8 mouse cellular contexts compared by ENCODE assay signal in the genomic region with DNA sequence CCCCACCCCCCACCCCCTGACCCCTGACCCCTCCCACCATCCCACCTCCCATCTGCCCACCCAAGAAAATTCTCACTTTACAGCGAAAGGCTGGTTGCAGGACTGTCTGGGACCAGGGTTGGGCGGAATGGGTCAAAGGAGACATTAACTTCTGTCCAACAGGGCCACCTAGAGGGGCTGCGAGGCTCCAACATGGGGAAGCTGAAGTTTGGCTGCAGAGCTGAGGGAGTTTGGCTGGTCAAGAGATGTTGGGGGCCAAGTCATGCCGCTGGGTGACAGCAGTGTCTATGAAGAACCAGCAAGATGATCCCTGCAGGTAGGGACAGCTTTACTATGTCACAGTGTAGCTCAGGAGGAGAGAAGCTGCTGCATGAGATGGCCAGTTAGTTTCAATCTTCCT. TPM values are rescaled to one million over a fixed set of nuclear protein-coding genes. Genes with fewer than 3 reads are reported as not detected.
DNase-seq lines count a peak whose midpoint lies in the region; ATAC-seq lines count a peak whose summit lies in the region.

No protein-coding gene starts in this region.

- H3K27me3 ChIP-seq in megakaryocyte, embryonic 14.5 days (replicated peaks): peaks cover 55% of the 10 kb centered on the region
- no peaks in the 10 kb centered on the region for H3K27me3 ChIP-seq in forebrain, embryonic 15.5 days

- H3K9ac ChIP-seq in forebrain, embryonic 15.5 days (replicated peaks): no peak overlapping the region

- H3K36me3 ChIP-seq in megakaryocyte, embryonic 14.5 days (replicated peaks; ENCODE audit: low read length): no peaks in the 10 kb centered on the region
- H3K36me3 ChIP-seq in forebrain, embryonic 15.5 days: no peaks in the 10 kb centered on the region

- peak; percentile 19 to 28 for DNase-seq in left cerebral cortex, postnatal 14 days (ENCODE audit: low spot score in 2 of 2)
- no peak for DNase-seq in left cerebral cortex, postnatal 4 days
- DNase-seq in NIH3T3 (ENCODE audit: low read depth): peak; percentile 53
- DNase-seq in c-Kit-positive CD71-positive TER-119-positive erythroid progenitor cells, embryonic 14.5 days (ENCODE audit: low spot score): peak; percentile 8
- DNase-seq in right cerebral cortex, postnatal 36 days (ENCODE audit: low spot score in 2 of 2): no peak

- no peak overlapping the region for H3K4me2 ChIP-seq in forebrain, embryonic 15.5 days (replicated peaks)

- H3K4me3 ChIP-seq in megakaryocyte, embryonic 14.5 days (replicated peaks): peak overlapping the region; percentile 38
- H3K4me3 ChIP-seq in forebrain, embryonic 15.5 days: no peak overlapping the region

- no peaks in the 10 kb centered on the region for H3K9me3 ChIP-seq in megakaryocyte, embryonic 14.5 days
- no peaks in the 10 kb centered on the region for H3K9me3 ChIP-seq in forebrain, embryonic 15.5 days

- intact Hi-C loops in left cerebral cortex, postnatal 14 days (cut with DNase I): loop anchor here (10.0 kb wide), 1 partner anchor 254 kb away; no protein-coding TSS in a partner anchor
- intact Hi-C loops in left cerebral cortex, postnatal 4 days (cut with DNase I): no loop called here

- 47% methylated on average over 4 of the region's 4 CpGs for WGBS in forebrain, embryonic 15.5 days

- H3K4me1 ChIP-seq in megakaryocyte, embryonic 14.5 days: peaks cover 13% of the 10 kb centered on the region
- H3K4me1 ChIP-seq in forebrain, embryonic 15.5 days: 0 out of 2 replicates have a peak, but pooled peaks cover 8% of the 10 kb centered on the region

- peak; percentile 56 to 64; a peak in 2 of 4 replicates for ATAC-seq in hematopoietic stem cell, adult 5-6 weeks (replicated peaks in 1 of 2; ENCODE audit: insufficient read depth in 1 of 2, low FRiP score in 2 of 2, low TSS enrichment in 1 of 2, low read depth in 1 of 2, poor library complexity in 2 of 2, severe bottlenecking in 2 of 2)
- ATAC-seq in forebrain, embryonic 15.5 days (replicated peaks): no peak

- H3K27ac ChIP-seq in forebrain, embryonic 15.5 days (replicated peaks): no peak overlapping the region

RNA-seq across cellular contexts. Expression of gene Gpr155, which starts 32.9 kb away (rescaled TPM):
- total RNA-seq in left cerebral cortex, postnatal 14 days (2021): 10 to 100 TPM; 31.3 to 37.2 TPM
- 10 to 100 TPM; 22.9 to 23.6 TPM for total RNA-seq in left cerebral cortex, postnatal 4 days (2021)
- 0.81 and 2.2 TPM in 2 replicates for total RNA-seq in hematopoietic stem cell, adult 5-6 weeks (2017)
- 0.46 TPM in 1 of 2 replicates, not detected in the other for polyA plus RNA-seq in megakaryocyte, embryonic 14.5 days (2012; ENCODE audit: insufficient read depth, low replicate concordance)
- polyA plus RNA-seq in forebrain, embryonic 15.5 days (2015; fragmentation: Nextera tagmentation; extraction: Ambion mirVana): 10.9 and 11.2 TPM in 2 replicates

Comparison
In these comparisons a context has a peak if more than half of its experiments do, and no peak if none do; other contexts are left out.
1. DNase-seq: peak in left cerebral cortex, postnatal 14 days (2 of 2), NIH3T3 (single experiment) and c-Kit-positive CD71-positive TER-119-positive erythroid progenitor cells, embryonic 14.5 days (single experiment); none in left cerebral cortex, postnatal 4 days (single experiment) and right cerebral cortex, postnatal 36 days (0 of 2).